Mouse (Mus musculus) thymus, postnatal 36 days (tissue): ENCODE measurements at regions not wholly inside any gene's neighbourhood (a gene's known extent, or its start where the extent isn't known, plus 50 kb on each side); places are given as distances from the start of the nearest gene placed in this dataset.

Experiments used
- DNase-seq, 2 experiments: peaks; one replicate each; pipeline ENCODE4 v3.0.0; 2022; ENCODE audit warnings: mixed read lengths in 2 of 2

DNA sequence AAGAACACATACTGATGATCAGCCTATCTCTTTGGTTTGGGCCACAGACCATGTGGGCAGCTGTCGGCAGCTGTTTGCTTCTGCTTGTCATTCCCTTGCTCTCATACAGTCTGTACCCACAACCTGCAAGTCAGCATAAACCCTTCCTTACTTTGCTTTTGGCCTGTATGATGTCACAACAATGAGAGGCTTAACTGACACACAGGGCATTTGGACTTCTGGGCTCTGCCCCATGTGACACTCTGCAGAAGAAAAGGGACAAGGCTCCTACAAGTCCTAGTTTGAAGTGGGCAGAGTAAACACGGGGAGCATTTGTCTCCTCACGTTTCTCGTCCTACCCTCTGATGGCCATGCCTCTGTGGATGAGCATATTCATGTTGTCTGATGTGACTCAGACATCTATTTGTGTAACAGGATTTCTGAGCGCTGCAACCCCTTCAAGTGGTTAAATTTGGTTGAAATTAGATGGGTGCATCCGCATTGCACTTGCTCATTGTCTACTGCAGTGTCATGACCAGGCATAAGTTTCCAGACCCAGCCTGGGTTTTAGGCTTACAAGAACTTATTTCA, 87.6 kb upstream of the Cpeb4 start:
- no peak for DNase-seq

DNA sequence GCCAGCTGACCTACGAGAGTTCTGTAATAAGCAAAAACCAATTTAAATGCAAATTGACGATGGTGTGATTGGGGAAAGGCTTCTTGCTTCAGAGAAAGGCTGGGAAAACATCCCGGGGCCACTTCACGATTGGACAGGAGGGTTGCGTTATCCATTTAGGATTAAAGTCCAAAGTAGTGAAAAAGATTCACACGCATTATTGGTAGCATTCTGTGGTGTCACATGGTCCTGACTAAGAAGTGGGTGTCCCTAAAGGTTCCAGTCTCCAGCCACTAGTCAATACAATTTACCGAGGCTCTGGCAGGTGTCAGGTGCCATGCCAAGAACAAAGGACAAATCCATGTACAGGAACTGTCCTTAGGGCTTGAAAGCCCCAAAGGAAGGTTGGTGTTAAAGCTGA, 86.9 kb upstream of the Cpeb4 start:
- no peak for DNase-seq

DNA sequence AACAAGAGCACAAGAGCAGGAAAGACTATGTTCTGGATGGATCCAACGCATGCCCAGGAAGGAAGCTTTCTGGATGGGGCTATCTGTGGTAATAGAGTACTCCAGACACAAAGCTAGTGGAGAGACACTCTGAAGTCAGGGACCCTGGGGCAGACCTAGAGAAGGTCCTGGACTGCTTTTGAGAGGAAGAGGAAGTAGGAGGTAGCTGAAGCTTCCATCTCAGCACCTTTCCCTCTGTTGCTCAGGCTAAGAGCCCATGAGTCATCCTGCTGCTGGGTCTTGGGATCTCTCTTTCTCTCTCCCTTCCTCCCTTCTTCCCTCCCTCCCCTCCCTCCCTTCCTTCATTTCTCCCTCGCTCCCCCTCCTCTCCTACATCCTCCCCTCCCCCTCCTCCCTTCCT, 84.6 kb upstream of the Cpeb4 start:
- no peak for DNase-seq

DNA sequence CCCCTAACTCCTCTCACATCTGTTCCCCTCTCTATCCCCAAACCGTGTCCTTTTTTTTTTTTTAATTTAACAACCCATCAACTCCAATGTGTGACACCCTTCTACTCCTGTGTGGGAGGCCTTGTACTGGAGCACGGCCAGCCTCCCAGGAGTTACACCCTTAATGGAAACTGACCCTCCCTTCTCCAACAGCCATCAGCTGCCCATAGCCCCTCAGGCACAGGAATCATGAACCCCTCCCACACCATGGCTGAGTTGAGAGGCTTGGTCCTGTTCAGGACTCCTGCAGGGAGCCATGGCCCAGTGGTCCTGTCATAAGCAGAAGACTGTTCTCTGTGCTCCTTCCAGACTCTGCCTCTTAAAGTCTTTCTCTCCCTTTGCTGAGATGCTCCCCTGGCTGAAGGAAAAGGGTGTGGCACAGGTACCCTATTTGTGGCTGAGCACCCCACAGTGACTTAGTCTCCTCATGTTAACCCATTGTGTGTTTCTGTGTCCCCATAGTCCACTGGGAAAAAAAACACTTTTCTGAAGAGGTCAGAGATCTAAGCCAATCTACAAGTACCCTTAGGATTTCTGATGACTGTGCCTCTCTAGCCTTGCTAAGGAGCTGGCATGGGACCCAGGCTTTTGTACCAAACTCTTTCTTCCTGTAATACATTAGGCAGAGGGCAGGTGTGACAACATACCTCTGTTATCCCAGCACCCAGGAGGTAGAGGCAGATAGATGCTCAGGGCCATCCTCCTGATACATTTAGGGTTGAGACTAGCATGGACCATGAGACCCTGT, 83.9 kb upstream of the Cpeb4 start:
- no peak for DNase-seq

DNA sequence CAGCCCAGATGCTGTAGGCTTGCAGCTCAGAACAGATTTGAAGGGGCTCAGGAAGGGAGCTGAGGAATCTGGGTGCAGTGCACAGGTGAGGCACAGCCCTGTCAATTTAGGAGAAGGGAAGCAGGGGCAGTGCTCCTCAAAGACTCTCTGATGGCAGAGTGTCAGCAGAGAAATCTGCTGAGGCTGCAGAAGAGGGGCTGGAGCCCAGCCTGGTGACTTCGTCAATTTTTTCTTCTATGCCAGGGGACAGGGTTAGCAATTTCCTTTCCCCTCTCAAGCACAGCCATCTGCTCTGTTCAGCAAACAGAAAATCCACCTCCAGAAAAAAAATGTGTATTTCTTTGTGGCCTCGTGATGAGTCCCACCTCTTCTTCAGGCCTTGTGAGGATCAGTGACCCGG, 82.0 kb upstream of the Cpeb4 start:
- DNase-seq, result no peak

DNA sequence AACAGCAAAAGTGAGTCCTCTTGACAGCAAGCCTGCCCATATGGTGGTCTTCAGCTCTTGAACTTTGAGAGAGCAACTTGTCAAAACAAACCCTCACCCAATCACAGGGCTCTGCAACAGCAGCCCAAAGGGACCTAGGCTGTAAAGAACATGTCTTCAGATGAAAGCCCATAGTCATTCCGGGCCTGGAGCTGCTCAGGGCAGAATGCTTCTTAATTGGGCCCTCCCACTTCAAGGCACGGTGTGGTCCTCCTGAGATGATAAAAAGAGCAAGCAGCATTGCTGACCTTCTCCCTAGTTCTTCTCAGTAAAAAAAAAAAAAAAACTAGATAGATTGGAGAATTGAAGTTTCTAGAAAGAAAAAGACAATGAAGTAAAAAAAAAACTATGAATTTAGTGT, 80.7 kb upstream of the Cpeb4 start:
- DNase-seq, result no peak

DNA sequence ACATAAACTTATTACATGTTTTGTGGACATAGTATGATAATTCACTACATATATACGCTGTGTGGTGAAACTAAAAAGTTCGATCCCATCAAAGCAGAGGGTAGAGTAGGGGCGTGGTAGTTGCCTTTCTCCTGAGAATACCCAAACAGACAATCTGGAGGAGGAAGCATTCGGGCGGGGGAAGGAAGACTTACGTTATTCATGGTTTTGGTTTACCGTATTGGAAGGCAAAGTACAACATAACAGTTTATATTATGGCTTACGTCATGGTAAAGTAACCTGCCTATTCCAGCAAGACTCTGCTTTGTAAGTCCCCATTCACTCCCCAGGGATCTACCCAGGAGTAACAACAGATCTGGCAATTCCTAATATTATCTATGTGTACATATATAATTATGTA, 76.9 kb upstream of the Cpeb4 start:
- no peak for DNase-seq

DNA sequence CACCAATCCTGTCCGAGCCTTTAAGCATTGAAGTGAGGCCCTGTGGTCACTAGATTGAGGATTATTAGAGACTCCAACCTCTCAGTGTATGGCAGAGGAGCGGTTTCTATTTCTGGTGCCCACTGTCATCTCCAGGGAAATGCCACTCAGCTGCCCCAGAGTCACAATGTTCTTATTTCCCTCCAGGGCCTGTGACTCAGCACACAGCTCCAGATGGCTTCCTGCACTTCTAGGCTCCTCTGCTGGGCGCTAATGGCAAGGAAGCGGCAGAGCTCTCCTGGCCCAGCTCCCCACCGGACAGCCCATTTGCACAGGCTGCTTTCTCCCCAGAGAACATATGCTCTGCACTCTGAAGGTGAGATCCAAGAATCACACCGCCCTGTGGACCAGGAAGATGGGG, 75.8 kb upstream of the Cpeb4 start:
- no peak for DNase-seq

DNA sequence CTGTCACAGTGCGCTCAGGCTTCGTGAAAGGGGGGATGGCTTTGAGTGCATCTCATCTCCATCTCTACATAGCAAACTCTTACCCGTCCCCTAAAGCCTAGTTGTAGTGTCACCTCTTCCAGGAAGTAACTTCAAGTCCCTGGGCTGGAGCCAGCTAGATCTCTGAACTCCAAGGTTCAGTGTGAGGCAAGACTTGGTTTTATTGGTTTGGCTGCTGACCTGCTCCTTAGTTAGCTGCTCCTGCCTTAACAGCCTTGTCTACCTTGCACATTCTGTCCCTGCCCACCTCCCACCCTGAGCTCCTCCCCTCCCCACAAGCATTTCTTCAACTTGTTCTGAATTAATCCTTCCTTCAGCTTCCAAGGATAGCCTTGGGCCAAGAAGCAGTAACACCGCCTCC, 70.4 kb upstream of the Cpeb4 start:
- DNase-seq, result no peak

DNA sequence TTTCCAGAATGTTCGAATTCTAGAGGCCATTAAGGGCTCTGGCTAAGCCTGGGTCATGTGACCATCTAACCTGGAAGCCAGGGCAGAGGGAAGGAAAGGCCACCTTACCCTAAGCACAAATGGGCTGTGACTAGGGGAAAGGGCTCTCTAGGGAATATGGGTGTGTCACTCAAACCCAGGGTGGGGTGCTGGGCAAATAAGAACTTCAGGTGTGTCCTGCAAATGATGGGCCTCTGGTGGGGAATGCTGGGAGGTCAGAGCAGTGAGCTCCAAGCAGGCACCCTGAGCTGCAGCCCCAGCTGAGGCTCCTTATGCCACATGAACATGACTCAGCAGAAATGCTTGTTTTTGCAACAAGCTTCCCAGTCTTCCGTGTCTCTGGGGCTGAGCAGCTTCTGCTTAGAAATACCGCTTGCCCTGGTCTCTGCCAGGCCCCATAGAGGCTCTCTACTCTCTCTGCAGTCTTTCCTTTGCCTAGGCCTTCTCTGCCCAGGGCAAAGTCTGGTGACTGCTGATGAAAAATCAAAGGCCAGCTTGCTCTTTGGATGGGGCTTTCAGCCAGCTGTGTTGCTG, 68.6 kb upstream of the Cpeb4 start:
- no peak for DNase-seq

DNA sequence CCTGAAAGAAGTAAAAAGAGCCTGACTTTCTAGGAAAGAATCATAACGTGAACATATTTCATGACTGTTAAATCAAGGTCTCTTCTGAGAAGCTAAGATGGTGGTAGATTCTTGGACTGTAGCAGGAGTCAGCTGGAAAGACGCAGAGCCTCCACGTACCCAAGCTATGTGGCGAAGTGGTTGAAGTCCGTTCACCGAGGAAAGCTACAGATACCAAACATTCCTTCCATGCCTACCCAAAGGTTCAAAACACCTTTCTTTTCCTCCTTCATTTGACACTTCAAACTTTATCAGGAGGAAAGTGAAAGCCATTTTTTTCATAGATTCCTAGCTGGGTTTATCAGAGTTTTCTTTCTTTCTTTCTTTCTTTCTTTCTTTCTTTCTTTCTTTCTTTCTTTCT, 67.5 kb upstream of the Cpeb4 start:
- no peak for DNase-seq

DNA sequence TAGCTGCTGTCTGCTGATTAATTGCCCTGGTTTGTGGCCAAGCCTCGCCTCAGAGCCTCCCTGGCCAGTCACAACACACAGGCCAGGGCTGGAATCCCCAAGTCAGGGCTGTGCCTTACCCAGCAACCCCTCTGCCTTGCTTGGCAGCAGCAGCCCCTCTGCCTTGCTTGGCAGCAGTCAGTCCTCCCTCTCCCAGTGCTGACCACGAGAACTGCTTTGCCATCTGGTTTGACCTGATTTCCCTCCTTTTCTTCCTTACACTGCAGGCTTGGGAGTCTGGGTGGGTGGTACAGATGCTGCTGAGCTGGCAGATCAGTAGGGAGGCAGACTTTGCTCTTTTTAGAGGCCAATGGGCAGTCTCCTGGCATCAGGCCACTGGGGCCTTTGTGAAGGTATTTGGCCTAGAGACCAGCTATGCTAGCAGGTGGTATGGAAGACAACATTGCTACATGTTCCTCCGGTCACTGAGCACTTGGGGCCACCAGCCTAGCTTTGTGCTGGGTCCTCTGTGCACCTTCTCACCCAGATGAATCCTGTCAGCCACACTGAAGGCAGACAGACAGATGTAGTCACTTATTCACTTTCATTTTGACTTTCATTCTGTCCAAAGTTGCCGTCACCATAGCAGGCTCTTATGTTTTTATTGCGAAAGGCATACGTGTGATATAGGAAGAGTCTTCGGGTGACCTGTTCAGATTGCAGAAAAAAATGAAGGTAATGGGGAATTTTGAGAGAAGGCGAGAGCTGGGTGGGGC, 64.4 kb upstream of the Cpeb4 start:
- DNase-seq, result no peak

DNA sequence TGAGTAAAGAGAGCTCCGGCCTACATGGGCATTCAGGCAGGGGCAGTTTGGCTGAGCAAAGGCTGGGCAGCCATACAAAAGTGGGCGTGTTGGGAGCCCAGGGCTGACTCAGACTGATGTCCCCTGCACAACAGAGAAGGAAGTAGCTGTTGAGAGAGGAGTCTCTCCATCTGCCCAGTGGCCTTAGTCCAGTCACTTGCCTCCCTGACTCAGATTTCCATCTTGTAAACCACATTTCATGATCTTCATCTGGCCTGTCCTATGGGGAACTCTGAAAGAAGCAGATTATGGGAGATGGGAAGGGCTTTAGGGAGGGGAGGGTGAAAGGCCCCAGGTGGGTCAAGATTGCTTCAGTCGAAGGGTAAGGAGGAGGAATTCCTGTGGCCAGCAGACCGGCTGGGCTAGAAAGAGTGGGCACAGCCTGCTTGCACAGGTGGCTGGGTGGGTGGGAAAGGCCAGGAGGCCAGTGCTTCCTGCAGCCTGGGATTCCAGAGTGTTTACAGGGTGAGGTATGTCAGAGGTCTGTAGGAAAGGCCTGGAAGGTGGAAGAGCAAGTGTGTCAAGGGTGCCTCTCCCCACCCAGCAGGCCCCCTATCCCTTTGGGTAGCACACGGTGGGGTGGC, 63.7 kb upstream of the Cpeb4 start:
- no peak for DNase-seq

DNA sequence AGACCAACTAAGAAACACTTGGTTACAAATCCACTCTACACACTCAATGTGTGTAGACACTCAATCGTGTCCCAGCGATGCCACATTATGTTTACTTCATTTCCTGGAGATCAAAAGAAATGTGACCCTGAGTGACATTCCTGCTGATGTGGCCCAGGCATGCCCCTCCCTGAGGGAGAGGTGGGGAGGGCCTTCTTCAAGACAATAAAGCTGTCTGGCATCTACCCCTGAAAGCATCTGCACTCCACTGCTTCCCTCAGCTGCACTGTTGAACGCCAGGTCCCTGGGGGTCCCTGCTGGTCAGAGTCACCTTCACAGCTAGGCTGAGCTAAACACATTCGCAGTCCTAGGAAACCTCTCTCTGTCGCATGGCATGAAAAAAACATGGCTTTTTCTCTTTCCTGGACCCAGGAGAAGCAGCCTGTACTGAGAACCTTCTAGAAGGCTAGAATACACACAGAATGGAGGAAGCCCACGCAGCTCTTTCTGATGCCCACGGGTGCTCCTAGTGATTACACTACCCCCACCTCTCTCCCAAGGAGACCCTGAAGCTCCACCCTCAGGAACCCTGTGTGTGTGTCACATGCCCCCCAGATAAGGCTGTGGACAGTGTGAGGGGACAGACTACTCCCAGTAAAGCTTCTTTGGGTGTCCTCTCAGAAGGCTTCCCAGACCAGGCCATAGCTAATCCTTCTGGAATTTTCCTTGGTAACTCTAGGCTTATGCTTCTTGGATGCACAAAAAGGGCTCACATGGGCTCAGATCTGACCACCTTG, 61.8 kb upstream of the Cpeb4 start:
- DNase-seq, result no peak

DNA sequence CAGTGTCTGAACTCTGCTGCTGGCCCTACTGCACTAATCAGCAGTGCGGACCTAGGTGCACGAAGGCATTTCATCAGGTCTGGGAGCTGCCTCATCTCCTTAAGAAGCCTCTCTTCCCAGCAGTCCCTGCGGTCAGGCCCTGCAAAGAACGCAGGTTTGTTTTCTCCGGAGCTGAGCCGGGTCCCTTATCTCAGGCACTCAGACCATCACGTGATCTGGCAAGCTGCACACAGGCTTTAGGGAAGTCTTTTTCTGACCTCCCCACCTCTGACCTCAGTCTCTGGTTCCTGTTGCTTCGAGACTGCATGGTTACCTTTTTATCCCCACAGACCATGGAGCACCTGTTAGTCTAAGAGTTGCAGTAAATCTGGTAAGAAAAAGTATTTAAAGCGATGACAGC, 59.8 kb upstream of the Cpeb4 start:
- no peak for DNase-seq

DNA sequence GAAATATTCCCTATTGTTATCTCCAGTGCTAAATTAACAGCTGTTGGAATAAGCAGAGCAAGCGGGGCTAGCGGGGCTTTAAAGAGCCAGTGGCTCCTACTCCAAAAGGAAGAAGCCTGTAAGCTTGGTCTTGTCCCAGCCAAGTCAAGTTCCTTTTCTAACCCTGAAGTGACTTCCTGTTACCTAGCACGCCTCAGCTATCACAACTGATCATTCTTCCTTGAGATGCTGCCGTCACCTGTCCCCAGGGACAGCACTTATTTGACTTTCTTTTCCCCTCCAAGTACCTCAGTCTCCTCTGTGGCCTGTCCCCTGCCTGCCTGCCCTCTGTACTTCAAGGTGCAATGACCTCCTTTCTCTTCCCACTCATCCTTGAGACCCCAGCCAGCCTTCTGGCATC, 57.4 kb upstream of the Cpeb4 start:
- DNase-seq, result no peak

DNA sequence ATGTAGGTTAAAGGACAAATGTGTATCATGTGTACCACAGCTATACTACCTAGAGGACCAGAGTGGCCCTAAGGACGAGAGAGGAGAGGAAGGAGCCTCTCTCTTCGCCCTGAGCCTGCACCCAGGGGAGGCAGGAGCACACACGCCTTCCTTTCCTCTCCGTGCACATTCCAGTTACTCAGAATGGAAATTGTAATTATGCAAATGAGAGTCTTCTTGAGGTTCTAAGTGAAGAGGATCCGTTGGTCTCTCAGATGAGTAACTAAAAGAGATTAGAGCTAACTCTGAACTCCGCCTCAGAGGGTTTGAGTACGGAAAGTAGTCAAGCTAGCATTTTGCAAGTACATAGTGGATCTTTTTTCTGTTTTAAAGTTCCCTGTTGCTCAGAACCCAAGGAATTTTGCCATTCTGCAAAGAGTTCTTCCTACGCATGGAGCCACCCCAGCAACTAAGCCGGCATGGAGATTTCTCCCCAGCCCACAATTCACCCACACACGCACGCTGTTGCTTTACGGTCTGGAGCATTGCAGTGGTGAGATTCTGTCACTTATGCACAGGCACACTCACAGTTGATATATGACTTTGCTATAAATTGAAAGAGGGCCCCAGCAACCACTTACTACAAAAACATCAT, 56.0 kb upstream of the Cpeb4 start:
- no peak for DNase-seq

DNA sequence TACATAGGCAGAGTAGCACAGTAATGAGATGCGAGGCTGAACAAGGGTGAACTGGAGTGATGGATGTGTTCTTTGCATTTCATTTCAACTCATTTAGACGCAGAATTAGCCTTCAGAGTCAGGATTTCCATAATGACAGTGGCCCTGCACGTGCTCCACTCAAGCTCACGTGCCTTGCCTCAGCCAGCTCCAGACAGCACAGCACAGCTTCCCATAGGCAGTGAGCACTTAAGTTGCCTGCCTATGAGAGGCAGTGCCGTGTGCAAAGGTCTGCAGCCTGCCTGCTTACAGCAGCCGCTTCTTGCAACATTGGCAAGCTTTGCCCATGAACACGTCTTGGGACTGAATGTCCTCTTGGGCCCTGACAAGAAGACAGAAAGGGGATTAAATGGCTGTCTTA, 54.0 kb upstream of the Cpeb4 start:
- DNase-seq, result no peak

DNA sequence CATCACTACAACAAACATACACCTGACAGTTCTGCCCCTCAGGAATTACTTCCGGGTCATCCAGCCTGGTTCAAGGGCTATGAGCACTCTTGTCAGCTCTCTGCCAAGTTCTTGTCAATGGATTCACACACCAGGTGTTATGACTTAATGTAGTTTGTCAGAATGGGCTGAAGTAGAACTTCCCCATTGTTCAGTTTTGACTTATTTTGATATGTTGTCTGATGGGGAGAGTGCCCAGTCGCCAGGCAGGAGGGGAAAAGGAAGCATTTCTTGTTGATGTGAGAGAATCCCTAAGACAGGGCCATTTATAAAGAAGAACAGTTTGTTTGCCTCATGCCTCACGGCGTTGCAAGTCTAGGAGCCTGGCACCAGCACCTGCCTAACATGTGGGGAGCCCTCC, 52.0 kb upstream of the Cpeb4 start:
- DNase-seq, result no peak

DNA sequence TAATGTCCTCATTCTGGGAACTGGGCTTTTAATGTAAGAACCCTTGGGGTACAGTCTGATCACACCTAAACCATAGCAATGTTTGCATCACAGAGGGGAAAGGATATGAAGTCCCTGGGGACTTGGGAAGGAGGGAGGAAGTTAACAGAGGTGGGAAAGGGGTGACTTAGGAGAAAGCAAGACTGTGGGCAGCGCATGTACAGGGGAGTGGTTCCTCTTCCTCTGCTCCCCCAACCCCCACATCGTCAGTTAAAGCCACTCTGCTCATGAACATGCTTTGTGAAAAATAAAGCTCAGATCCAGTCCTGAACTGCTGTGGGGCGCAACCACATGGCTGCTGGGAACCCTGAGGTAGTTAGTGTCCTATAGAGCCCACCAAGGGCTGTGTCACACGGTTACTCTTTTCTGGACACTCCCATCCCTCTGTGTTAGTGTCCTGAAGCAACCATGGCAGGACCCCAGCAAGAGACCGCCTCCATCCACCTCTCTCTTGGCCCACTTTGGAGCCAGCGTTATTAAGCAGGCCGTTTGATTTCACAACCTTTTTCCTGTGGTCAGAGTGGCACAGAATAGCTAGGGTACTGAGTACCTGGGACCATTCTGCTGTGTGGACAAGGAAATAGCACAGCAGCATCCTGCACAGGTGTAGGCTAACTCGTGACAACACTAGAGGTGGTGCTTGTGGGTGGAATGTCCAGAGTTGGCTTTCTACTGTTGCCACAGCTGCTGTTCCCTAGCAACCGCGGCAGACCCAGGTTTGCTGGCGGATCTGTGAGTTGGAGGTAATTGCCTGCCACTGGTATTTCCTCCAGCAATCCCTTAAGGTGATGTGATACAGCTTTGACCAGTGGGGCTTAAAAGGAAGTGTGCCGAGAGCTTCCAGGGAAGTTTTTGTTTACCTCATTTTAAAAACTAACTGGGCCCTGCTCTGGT, 50.3 kb upstream of the Cpeb4 start:
- no peak for DNase-seq
